Mouse (Mus musculus) urinary bladder, postnatal 25 days (tissue): Measurements from ENCODE around the gene Nemf.
"Not testable (repeated sequence)": the region's sequence is repeated elsewhere in the genome, so short reads cannot be mapped to it uniquely, and the experiment has no call there.

ENCODE experiments used
- DNase-seq: peaks from one replicate; pipeline ENCODE4 v3.0.0; 2022; ENCODE audit warnings: low spot score

Nemf gene

DNA sequence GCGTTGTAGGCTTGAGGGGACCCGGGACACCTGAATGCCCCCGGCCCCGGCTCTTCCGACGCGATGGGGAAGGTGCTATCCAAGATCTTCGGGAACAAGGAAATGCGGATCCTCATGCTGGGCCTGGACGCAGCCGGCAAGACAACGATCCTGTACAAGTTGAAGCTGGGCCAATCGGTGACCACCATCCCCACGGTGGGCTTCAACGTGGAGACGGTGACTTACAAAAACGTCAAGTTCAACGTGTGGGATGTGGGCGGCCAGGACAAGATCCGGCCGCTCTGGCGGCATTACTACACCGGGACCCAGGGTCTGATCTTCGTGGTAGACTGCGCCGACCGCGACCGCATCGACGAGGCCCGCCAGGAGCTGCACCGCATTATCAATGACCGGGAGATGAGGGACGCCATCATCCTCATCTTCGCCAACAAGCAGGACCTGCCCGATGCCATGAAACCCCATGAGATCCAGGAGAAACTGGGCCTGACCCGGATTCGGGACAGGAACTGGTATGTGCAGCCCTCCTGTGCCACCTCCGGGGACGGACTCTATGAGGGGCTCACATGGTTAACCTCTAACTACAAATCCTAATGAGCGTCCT is 15.9 kb upstream of the Nemf start:
- peak; percentile 25 for DNase-seq

DNA sequence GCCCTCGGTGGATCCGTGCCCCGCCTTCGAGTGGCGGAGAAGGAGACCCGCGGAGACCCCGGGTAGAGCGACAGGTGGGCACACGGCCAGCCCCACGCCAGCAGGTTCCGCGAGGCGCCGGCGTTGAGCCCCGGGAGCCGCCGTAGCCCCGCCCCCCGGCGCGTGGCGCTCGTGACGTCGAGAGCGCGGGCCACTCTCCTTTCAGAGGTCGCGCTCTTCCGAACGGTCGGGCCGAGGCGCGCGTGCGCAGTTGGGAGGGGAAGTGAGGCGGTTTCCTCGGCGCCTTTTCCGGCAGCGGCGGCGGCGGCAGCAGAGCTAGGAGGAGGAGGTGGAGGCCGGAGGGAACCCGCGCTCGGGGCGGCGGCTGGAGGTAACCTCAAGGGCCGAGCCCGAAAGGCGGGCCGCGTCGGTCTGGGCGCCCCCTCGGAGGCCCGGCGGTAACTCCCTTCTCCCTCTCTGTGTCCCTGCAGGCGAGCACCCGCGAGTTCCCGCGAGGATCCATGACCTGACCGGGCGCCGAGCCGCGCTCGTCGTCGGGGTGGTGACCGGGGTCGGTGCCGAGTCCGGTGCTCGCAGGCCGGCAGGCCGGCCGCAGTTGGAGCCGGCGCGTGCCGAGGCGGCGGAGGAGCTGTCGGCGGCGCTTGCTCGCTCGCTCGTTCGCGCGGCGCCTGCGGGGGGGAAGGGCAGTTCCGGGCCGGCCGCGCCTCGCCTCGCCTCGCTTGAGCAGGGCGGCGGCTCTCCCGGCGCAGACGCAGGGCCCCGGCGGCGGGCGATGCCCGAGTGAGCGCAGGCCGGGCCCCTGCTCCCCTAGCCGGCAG is 15.1 kb upstream of the Nemf start, which contains the start of the genes Arf6 and Gm9887:
Arf6 (plus strand) TSS at position 297 of the 818 bp plus-strand sequence.
Gm9887 (minus strand) TSS at position 605 of the 818 bp plus-strand sequence.
- DNase-seq = peak; percentile 100

- DNase-seq = no peak
These were observed 14.5 kb upstream of the Nemf start for GRCm38 (mm10) chr12:69371421-69371853.

DNA sequence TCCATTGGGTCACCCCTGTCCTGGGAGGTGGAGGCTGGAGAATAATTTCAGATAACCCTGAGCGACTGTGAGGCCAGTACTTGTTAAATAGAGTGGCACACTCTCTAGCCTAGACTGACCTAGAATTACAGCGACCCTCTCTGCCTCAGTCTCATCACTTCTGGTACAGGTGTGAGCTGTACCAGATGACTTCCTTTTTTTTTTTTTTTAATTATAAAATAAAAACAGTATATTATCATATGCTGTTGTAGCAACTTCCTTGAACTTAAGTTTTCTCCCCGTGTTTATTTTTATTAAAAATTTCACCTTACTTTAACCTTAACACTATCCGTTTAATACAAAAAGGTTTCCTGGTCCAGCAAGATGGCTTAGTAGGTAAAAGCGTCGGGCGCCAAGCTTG is 14.0 kb upstream of the Nemf start:
- DNase-seq = no peak

DNA sequence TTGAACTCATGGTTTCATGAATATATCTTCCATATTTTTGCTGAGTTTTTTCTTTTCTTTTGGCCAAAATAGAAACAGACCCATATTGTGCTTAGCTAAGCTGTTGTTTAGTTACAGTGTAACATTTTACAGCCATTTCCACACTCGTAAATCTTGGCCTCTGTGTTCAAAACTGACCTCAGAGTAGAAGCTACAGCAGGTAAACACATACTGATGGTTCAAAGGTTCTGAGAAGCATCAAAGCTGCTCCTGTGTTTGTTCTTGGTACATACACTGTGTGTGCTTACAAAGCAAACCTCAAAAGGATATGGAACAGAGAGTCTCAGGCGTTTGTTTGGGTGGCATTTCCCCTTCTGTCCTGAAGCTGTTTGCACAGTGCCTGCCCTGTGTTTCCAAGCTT is 10.6 kb upstream of the Nemf start:
- DNase-seq = no peak

- DNase-seq = no peak
These were observed 9.5 kb upstream of the Nemf start for GRCm38 (mm10) chr12:69366424-69366823.

DNA sequence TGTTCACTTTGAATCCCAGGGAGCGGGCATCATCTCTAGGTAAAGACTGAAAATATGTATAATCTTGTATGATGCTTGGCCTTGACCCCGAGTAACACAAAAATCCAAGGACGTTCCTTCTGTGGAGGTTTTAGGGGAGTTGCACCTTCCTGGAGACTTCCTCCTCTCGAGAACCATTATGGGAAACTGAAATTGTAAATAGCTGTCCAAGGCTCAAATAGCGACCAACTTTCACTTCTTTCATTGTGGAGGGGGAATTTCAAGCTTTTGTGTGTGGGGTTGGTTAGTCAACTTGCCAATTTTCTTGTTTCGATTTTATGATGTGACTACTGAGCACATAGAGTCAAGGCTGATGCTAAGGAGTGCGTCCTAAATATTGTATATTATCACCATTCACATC is 8.8 kb upstream of the Nemf start:
- no peak for DNase-seq

DNA sequence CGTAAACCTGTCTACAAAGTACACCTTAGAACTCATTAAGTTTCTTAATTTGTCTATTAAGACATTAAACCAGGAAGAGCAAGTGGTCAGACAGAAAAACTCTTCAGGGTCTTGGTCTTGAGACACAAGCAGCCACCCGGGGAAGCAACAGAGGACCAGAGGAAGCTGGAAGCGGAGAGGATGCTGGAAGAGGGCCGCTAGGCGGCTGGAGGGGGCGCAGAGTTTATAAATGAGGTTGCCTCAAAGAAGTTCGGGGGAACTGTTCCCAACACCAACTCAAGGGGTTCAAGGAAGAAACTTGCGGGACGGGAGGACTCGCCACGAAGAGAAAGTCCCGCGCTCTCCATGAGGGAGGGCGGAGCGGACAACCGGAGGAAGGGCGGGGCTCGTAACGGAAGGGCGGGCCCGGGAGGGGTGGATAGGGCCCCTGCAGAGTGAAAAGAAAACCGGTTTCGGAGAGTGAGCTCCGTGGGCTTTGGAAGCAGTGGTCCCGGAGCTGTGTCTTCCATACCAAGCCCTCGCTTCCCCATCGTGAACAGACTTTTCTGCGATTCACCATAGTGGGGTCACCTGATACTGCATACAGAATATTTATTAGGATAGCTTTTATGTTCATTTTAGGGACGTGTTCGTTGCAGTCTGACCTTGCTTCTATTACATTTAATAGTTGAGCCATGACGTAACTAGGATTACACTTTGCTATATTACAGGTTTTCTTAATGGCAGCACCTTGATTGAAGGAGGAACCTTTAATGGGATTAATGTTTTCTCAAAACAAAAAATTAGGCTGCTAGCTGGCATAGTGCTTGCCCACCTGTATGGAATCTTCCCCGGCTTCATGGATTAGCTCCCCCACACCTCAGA is 7.2 kb upstream of the Nemf start:
- DNase-seq = peak; percentile 79

DNA sequence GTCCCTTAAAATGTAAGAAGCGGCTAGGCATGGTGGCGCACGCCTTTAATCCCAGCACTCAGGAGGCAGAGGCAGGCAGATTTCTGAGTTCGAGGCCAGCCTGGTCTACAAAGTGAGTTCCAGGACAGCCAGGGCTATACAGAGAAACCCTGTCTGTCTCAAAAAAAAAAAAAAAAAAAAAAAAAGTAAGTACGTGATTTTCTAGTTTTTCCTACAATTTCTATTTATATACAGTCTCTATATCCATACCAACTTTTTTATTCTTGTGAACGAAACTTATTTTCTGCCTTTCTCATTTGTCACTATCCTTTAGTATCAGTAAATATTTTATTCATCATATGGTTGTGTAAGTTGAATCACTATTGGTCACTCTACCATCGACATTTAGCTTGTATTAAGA is 6.1 kb upstream of the Nemf start:
- DNase-seq = not testable (repeated sequence)

- no peak for DNase-seq
These were observed 5.4 kb upstream of the Nemf start for GRCm38 (mm10) chr12:69362388-69362787.

DNA sequence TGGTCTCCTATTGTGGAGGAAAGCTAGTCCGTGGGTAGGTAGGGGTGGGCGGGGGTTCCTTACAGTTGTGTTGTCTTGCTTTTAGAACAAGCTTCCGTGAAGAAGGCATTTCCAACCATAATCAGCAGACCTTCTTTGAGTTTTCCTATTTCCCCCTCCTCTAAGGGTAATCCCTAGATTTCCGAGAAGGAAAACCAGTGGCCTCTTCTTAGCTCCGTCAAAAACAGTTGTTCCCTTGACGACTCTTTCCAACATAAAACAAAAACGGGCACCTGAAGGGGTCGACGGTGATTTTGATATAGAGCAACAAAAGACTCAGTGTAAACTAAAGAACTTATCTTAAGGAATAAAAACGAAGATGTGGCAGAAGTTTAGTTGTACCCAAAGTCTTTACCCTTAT is 5.0 kb upstream of the Nemf start:
- no peak for DNase-seq

GRCm38 (mm10) chr12:69360997-69361899 is 4.3 kb upstream of the Nemf start:
- peak; percentile 100 for DNase-seq

GRCm38 (mm10) chr12:69360655-69360996 is 3.7 kb upstream of the Nemf start:
- DNase-seq = no peak

DNA sequence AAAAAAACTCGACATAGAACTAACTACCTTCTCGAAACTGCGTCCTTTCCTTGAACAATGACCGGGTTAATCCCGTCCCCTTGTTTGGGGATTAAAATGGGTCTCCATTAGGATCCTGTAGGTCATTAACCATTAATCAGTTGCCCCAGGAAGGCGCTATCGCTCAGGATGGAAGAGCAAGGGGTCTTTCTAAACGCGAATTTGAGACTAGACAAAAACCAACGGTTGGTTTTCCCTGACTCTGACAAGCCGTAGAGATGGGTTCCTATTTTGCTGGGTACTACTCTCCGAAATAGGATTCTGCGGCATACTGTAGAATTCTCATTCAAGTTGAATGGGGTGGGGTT is 308 bp upstream of the Nemf start:
- no peak for DNase-seq

DNA sequence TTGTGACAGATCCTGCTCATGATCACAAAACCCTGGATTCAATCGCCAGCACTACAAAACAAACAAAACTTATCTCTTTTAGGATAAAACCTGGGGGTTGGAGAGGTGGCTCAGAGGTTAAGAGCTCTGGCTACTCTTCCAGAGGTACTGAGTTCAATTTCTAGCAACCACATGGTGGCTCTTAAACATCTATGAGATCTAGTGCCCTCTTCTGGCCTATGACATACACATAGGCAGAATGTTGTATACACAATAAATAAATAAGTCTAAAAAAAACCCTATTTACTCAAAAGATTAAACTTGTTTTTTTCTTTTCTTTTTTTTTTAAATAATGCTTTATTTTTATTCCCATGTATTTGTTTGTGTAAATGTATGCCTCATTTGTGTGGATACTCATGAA is 5.3 kb downstream of the Nemf start:
- DNase-seq = no peak

GRCm38 (mm10) chr12:69349928-69350327 is 7.0 kb downstream of the Nemf start:
- DNase-seq = no peak

DNA sequence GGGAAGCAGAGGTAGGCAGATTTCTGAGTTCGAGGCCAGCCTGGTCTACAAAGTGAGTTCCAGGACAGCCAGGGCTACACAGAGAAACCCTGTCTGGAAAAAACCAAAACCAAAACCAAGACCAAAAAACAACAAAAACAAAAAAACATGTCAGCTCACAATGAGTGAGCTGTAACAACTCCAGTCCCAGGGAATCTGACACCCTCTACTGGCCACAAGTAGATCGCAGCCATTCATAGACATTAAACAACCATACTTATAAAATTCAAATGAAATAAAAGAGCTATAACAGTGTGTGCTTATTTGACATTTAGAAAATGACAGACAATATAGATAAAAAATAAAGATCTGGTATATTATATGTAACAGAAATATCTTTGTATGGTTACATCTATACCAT is 23.4 kb downstream of the Nemf start:
- peak; percentile 11 for DNase-seq

DNA sequence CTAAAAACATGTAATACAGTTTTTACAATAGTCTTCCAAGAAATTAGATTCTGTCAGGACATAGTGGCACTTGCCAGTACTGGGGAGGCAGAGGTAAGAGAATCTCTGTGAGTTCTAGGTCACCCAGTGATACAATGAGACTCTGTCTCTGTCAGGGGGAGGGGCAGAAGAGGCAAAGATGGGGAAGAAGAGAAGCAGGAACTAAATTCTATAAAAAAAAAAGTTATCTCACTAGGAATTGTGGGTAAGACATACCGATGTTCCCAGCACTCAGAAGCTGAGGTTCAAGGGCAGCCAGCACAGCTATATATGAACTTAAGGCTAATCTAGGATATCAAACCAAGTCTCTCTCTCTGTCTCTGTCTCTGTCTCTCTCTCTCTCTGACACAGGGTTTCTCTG is 24.8 kb downstream of the Nemf start:
- no peak for DNase-seq

DNA sequence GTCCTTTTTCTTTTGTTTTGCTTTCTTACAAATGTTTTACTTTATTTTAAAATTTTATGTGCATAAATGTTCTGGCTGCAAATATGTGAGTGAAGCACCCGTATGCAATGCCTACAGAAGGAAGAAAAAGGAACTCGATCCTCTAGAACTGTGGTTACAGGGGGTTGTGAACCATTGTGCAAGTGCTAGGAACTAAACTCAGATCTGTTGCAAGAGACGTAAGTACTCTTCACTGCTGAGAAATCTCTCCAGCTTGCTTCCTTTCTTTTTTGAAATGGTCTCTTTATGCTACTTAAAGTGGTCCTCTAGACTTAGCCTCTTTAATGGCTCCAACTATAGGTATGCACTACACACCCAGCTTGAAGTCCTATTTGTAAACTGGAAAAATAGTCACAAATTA is 25.8 kb downstream of the Nemf start:
- no peak for DNase-seq

- DNase-seq = no peak
These were observed 38.5 kb downstream of the Nemf start for GRCm38 (mm10) chr12:69318431-69318830.

GRCm38 (mm10) chr12:69309659-69310058 is 47.3 kb downstream of the Nemf start:
- DNase-seq = no peak

DNA sequence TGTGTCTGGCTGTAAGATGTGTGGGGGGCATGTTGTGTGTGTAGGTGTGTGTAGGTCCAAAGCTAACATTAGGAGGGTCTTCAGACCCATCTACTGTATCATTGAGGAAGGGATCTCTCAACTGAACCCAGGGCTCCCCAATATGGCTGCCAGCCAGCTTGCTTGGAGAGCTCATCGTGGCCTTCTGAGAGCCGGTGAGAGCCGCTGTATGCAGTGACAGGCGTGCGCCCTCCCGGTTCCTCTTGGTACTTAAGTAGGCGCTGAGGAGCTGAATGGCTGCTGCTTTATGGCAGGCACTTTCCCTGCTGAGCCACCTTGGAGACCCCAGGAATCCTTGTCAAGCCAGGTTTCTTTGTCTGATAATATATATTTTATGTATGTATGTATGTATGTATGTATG is 50.6 kb downstream of the Nemf start:
- DNase-seq = no peak
